Mouse (Mus musculus) adrenal gland, adult 2 months (tissue): Measurements from ENCODE around the gene Mfn1. TPM values are rescaled to one million over a fixed set of nuclear protein-coding genes. Genes with fewer than 3 reads are reported as not detected.

Source experiments
- DNase-seq: peaks from one replicate; pipeline ENCODE4 v3.0.0; 2021
- polyA plus RNA-seq: library from polyadenylated mRNA; depleted of rRNA; stranded (reverse); fragments of >200 nt; gene quantifications from 2 replicates; pipeline ENCODE4 v1.2.3, GENCODE M21; 2012; rRNA removed
- total RNA-seq, 2 experiments: library from RNA; stranded (reverse); gene quantifications; 2 replicates each; pipeline ENCODE4 v1.2.3; 2021

Mfn1 gene
- total and polyA plus RNA-seq, 3 experiments = 7.3 to 80.1 (median 76.0) TPM

DNA sequence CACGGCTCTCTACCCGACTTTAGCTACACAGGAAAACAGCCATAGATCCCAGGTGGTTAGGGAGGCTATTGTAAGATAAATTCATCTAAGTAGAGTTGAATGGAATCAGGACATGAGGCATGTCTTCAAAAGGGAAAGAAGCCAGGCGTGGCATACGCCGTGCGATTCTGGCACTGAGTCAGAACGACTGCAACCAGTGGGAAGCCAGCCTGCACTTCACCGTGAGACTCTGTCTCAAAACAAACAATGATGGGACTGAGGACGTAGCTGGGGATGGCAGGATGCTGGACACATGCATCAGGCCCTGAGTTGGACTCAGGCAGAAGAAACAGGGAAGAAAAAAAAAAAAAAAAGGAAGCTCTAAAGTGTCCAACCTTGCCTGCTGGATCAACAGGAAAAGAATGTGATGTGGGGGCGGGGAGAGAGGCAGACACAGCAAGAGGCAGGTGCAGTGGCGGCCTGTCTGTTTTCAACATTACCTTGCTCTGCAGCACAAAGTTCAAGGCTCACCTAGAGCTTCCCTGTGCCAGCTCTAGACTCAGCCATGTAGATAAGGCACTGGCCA is 82.4 kb downstream of the Mfn1 start:
- DNase-seq = no peak

DNA sequence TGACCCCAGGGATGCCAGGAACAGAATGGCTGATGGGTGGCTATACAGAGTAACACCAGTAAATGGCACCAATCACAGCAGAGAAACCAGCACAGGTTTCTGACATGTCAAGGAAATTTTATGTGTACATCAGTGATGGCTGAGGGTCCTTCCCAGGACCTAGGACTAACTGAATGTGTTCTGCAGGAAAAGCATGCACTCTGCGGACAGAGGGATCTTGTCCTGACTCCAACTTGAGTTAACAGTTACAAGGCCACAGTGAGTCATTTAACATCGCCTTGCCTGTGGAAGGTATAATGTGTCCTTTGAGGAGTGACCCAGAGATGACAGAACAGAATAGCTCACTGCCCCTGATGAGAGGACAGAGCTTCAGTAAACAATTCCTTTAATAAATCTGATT is 85.5 kb downstream of the Mfn1 start:
- DNase-seq = peak; percentile 30

DNA sequence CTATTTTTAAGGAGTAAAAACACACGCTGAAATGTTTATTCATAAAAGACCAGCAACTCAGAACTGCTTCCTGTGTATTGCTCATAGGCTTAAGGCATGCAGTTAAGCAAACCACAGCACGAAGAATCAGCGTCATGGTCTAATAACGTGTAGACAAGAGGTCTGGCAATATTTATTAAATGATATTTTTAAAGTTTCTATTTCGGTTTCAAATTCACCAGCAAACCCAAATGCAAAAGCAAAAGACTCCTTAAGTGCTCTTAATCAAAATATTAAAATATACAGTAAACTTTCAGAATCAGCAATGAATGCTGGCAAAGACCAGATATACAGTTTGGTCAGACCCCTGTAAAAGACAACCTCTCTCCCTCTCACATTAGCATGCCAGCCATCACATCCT is 86.1 kb downstream of the Mfn1 start:
- no peak for DNase-seq

DNA sequence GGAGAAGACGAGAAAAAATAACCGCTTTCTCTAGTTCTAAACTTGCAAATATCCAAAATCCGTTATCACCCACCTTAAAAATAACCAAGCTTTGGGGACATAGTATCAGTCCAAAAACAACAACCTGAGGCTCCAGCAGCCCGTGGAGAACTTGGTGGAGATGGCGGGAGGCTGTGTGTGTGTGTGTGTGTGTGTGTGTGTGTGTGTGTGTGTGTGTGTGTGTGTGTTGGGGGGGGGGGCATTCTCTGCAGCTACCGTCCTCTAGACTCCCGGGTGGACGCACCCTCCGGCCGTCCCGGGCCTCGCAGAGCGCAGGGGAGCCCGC is 86.7 kb downstream of the Mfn1 start:
- DNase-seq = no peak

DNA sequence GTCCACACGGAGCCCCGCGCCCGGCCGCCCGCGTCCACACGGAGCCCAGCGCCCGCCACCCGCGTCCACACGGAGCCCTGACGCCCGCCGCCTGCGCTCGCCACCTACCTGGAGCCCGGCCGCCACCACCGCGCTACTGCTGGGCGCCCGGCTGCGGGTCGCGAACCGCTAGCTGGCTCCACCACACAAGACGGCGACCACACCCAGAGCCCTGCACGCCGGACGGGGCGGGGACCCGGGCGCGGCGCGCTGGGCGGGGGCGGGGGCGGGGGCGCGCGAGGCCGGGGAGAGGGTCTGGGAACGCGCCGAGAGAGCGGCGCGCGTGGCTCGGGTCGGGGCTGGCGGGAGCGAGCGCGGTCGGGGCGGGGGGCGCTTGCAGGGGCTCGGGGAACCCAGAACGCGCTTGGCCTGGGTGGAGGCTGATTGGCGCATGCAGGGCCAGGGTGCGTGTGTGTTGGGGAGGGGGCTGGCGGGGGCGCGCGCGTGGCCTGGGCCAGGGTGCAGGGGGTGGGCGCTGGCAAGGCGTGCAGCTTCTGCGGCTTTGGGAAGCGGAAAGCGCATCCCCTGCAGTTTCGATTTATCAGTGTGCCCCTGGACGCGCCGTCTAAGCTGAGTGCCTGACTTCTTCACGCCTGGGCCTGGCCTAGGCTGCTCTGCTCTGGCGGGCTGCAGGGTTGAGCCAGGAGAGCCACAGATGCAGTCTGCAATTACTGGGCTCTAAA is 87.2 kb downstream of the Mfn1 start, which contains the start of gene Gnb4:
Gene Gnb4, minus strand, starts transcription at position 255 of the 722 bp plus-strand sequence.
- peak; percentile 67 for DNase-seq

DNA sequence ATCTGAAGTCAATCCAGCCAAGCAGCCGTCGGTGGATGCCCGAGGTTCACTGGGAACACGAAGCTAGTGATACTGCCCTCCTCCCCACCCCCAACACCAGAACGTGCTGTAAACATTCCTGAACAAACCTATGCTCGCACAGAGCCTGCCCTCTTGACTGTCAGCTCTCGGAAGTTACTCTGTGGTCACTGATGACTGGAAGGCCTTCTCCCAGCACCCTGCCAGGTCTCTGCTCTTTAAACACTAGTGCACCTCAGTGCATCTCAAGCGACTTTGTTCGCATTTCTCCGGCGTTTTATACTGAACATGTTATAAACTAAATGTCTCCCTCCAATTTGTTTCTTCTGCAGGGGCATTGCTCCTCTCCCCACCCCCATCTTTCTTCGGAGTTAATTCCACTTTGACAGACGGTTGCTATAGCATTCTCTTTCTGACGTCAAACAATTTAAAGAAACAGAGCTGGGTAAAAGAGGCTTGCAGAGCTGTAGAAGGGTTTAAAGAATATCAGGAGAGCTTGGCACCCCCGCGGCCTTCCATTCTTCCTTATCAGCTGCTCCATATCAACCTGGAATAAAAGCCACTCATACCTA is 87.9 kb downstream of the Mfn1 start:
- no peak for DNase-seq

DNA sequence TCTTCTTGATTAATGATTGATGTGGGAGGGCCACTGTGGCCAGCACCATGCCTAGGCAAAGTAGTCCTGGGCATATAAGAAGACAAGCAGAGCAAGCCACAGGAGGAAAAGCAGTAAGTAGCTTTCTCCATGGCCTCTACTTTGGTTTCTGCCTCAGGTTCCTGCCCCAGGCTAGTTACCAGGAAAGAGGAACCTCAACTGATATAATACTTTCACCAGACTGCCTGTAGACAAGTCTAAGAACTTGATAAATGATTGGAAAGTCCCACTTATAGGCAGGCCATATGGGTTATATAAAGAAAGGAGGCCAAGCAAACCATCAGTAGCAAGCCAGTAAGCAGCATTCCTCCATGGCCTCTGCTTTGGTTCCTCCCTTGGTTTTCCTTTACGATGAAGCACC is 92.4 kb downstream of the Mfn1 start:
- no peak for DNase-seq

DNA sequence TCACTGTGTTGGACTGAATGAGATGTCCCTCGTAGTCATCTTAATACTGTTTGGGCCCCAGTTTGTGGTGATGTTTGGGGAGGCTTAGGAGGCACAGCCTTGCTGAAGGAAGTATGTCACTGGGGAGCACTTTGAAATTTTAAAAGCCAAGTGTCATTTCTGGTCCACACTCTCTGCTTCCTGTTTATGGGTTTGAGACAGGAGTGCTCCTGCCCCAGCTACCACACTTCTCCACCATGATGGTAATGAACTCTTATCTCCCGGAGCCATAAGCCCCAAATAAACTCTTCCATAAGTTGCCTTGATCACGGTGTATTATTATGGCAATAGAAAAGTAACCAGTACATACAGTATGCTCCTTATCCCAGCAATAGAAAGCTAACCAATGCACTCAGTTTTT is 92.8 kb downstream of the Mfn1 start:
- no peak for DNase-seq

DNA sequence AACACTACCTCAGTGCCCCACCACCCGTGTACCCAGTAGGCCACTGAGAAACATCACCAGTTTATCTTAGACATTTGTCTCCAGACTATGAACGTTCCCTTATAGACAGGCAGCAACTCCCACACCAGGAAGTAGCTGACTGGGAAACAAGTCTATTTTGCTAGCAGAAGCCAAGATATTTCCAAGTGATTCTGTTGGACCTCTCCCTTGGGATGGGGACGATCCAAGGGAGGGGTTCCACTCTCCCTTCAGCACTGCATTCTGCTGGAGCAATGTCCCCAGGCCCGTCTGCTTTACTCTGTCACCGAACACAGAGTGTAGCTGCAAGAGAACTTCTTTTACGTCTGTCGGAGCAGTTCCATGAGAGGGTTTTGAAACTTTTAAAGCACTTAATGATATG is 98.9 kb downstream of the Mfn1 start:
- no peak for DNase-seq

Other genes with a start within 250 kb of the Mfn1 start
- gene Zmat3, start 163.5 kb upstream of the Mfn1 start, total RNA-seq = 10 to 100 TPM; 17.7 to 18.2 TPM
- 8.0 and 11.8 TPM in 2 replicates for gene Zmat3, start 163.5 kb upstream of the Mfn1 start, polyA plus RNA-seq
- gene Pik3ca, start 131.8 kb upstream of the Mfn1 start, total RNA-seq = 10 to 100 TPM; 42.1 to 49.6 TPM
- gene Pik3ca, start 131.8 kb upstream of the Mfn1 start, polyA plus RNA-seq = 1.3 and 1.5 TPM in 2 replicates
- 1 to 10 TPM in 1 of 2 experiments, under 1 TPM in 1; 0.17 to 1.2 TPM for gene Kcnmb3, start 37.2 kb upstream of the Mfn1 start, total RNA-seq
- not detected in 2 replicates for gene Kcnmb3, start 37.2 kb upstream of the Mfn1 start, polyA plus RNA-seq
- 10 to 100 TPM; 30.7 to 31.9 TPM for gene Zfp639, start 19.2 kb upstream of the Mfn1 start, total RNA-seq
- gene Zfp639, start 19.2 kb upstream of the Mfn1 start, polyA plus RNA-seq = 14.1 and 19.7 TPM in 2 replicates
- 10 to 100 TPM; 24.9 to 63.2 TPM for gene Gnb4, start 87.1 kb downstream of the Mfn1 start, total RNA-seq
- 11.8 and 13.0 TPM in 2 replicates for gene Gnb4, start 87.1 kb downstream of the Mfn1 start, polyA plus RNA-seq
- gene Actl6a, start 176.8 kb downstream of the Mfn1 start, total RNA-seq = 10 to 100 TPM; 40.5 to 46.7 TPM
- gene Actl6a, start 176.8 kb downstream of the Mfn1 start, polyA plus RNA-seq = 10.5 and 12.6 TPM in 2 replicates
- gene Ndufb5, start 207.5 kb downstream of the Mfn1 start, total RNA-seq = 100 to 1,000 TPM; 306 to 393 TPM
- gene Ndufb5, start 207.5 kb downstream of the Mfn1 start, polyA plus RNA-seq = 475 and 574 TPM in 2 replicates
- gene Mrpl47, start 208.1 kb downstream of the Mfn1 start, total RNA-seq = 10 to 100 TPM; 36.0 to 40.0 TPM
- 0.58 and 0.59 TPM in 2 replicates for gene Mrpl47, start 208.1 kb downstream of the Mfn1 start, polyA plus RNA-seq